Mouse (Mus musculus) liver, embryonic 15.5 days (tissue): Measurements from ENCODE around the gene Arhgef12. TPM values are rescaled to one million over a fixed set of nuclear protein-coding genes. Genes with fewer than 3 reads are reported as not detected.
"Not testable (repeated sequence)": the region's sequence is repeated elsewhere in the genome, so short reads cannot be mapped to it uniquely, and the experiment has no call there.

Source experiments
- ATAC-seq: fragments of 200-750 bp; cut with Nextera tagmentation; 2 replicates; pipeline ENCODE4 v1.8.0; 2017; ENCODE audit warnings: moderate number of reproducible peaks, mild to moderate bottlenecking, moderate library complexity; ENCODE audit not compliant: insufficient read depth
- H3K27ac ChIP-seq: fragments of 300-500 bp; sonication (generic); replicated peaks from 2 replicates; pipeline ENCODE4 v1.5.1; 2015; ENCODE audit warnings: mild to moderate bottlenecking, inconsistent platforms
- H3K27me3 ChIP-seq: fragments of 300-500 bp; sonication (generic); 2 replicates; pipeline ENCODE4 v1.6.1; 2015; ENCODE audit warnings: mild to moderate bottlenecking, inconsistent platforms
- H3K36me3 ChIP-seq: fragments of 300-500 bp; sonication (generic); replicated peaks from 2 replicates; pipeline ENCODE4 v1.6.1; 2015; ENCODE audit warnings: moderate library complexity, mild to moderate bottlenecking, inconsistent platforms
- H3K4me1 ChIP-seq: fragments of 300-500 bp; sonication (generic); replicated peaks from 2 replicates; pipeline ENCODE4 v1.6.1; 2015; ENCODE audit warnings: inconsistent platforms
- H3K4me2 ChIP-seq: fragments of 300-500 bp; sonication (generic); 2 replicates; pipeline ENCODE4 v1.6.1; 2015; ENCODE audit warnings: moderate library complexity, mild to moderate bottlenecking, inconsistent platforms
- H3K4me3 ChIP-seq: fragments of 300-500 bp; sonication (generic); replicated peaks from 2 replicates; pipeline ENCODE4 v1.5.1; 2015; ENCODE audit warnings: mild to moderate bottlenecking, inconsistent platforms
- H3K9ac ChIP-seq: fragments of 300-500 bp; sonication (generic); 2 replicates; pipeline ENCODE4 v1.6.1; 2015; ENCODE audit warnings: moderate library complexity, mild to moderate bottlenecking, inconsistent platforms
- H3K9me3 ChIP-seq: fragments of 300-500 bp; sonication (generic); replicated peaks from 2 replicates; pipeline ENCODE4 v1.6.1; 2016; ENCODE audit warnings: inconsistent platforms
- WGBS: fragments of 180-500 bp; shearing (Covaris S2); methylation state at CpG from one replicate; pipeline ENCODE4 v1.1.7; 2015; ENCODE audit warnings: mixed read lengths; ENCODE audit not compliant: insufficient replicate concordance; 5-methylcytosine and 5-hydroxymethylcytosine counted together
- polyA plus RNA-seq: library from polyadenylated mRNA; unstranded; fragments of >200 nt; fragmentation: Nextera tagmentation; extraction: Ambion mirVana; gene quantifications from 2 replicates; pipeline ENCODE4 v1.2.1, GENCODE M21; 2015

The Arhgef12 gene
- polyA plus RNA-seq, 1 experiment from 2014 or later: 6.1 TPM

- 86% methylated on average over 2 of the region's 2 CpGs for WGBS
- no peaks in the 10 kb centered on the region for H3K36me3 ChIP-seq
- ATAC-seq: no peak
- H3K4me1 ChIP-seq: peaks cover 19% of the 10 kb centered on the region
- no peak overlapping the region for H3K9ac ChIP-seq
- peaks cover 60% of the 10 kb centered on the region for H3K27me3 ChIP-seq
- H3K9me3 ChIP-seq: no peaks in the 10 kb centered on the region
- H3K27ac ChIP-seq: no peak overlapping the region
- no peak overlapping the region; the same call in 1 of the 2 replicates for H3K4me2 ChIP-seq
- H3K4me3 ChIP-seq: no peak overlapping the region
Measured at GRCm38 (mm10) chr9:43130684-43131083, 23.6 kb upstream of the Arhgef12 start.

GRCm38 (mm10) chr9:43127101-43127787 lies 20.2 kb upstream of the Arhgef12 start:
- ATAC-seq: no peak
- Histone ChIP-seq H3K9ac (no peak overlapping the region), H3K36me3 (no peaks in the 10 kb centered on the region), H3K4me1 (peaks cover 27% of the 10 kb centered on the region), H3K27ac (no peak overlapping the region), H3K4me3 (no peak overlapping the region), H3K27me3 (peaks cover 72% of the 10 kb centered on the region), H3K9me3 (no peaks in the 10 kb centered on the region), H3K4me2 (no peak overlapping the region)
- 51% methylated on average over 10 of the region's 10 CpGs for WGBS

- no peak for ATAC-seq
- peaks cover 87% of the 10 kb centered on the region for H3K27me3 ChIP-seq
- WGBS: 23% methylated on average over 1 of the region's 1 CpGs
Measured at GRCm38 (mm10) chr9:43122379-43122778, 15.3 kb upstream of the Arhgef12 start.

GRCm38 (mm10) chr9:43121948-43122347 lies 14.9 kb upstream of the Arhgef12 start:
- WGBS: 73% methylated on average over 2 of the region's 2 CpGs
- ATAC-seq: not testable (repeated sequence)

More at GRCm38 (mm10) chr9:43122379-43122778, 15.3 kb upstream of the Arhgef12 start:
- no peak overlapping the region for H3K4me2 ChIP-seq
- H3K9me3 ChIP-seq: no peaks in the 10 kb centered on the region
- H3K27ac ChIP-seq: no peak overlapping the region
- peaks cover 19% of the 10 kb centered on the region for H3K4me1 ChIP-seq
- no peaks in the 10 kb centered on the region for H3K36me3 ChIP-seq
- no peak overlapping the region for H3K4me3 ChIP-seq
- H3K9ac ChIP-seq: no peak overlapping the region

GRCm38 (mm10) chr9:43116997-43117336 lies 9.9 kb upstream of the Arhgef12 start:
- Histone ChIP-seq H3K4me3 (peak overlapping the region; percentile 70), H3K36me3 (no peaks in the 10 kb centered on the region), H3K4me1 (peaks cover 30% of the 10 kb centered on the region), H3K4me2 (peak overlapping the region; percentile 91), H3K9ac (peak overlapping the region; percentile 79; the same call in 1 of the 2 replicates), H3K27ac (peak overlapping the region; percentile 92), H3K9me3 (no peaks in the 10 kb centered on the region), H3K27me3 (peaks cover 88% of the 10 kb centered on the region)
- WGBS: 58% methylated on average over 6 of the region's 6 CpGs
- no peak for ATAC-seq

More at GRCm38 (mm10) chr9:43121948-43122347, 14.9 kb upstream of the Arhgef12 start:
- not testable (repeated sequence) for H3K4me3 ChIP-seq, H3K9me3 ChIP-seq, H3K36me3 ChIP-seq, H3K27ac ChIP-seq, H3K9ac ChIP-seq, H3K4me2 ChIP-seq
- peaks cover 87% of the 10 kb centered on the region for H3K27me3 ChIP-seq
- peaks cover 24% of the 10 kb centered on the region for H3K4me1 ChIP-seq

DNA sequence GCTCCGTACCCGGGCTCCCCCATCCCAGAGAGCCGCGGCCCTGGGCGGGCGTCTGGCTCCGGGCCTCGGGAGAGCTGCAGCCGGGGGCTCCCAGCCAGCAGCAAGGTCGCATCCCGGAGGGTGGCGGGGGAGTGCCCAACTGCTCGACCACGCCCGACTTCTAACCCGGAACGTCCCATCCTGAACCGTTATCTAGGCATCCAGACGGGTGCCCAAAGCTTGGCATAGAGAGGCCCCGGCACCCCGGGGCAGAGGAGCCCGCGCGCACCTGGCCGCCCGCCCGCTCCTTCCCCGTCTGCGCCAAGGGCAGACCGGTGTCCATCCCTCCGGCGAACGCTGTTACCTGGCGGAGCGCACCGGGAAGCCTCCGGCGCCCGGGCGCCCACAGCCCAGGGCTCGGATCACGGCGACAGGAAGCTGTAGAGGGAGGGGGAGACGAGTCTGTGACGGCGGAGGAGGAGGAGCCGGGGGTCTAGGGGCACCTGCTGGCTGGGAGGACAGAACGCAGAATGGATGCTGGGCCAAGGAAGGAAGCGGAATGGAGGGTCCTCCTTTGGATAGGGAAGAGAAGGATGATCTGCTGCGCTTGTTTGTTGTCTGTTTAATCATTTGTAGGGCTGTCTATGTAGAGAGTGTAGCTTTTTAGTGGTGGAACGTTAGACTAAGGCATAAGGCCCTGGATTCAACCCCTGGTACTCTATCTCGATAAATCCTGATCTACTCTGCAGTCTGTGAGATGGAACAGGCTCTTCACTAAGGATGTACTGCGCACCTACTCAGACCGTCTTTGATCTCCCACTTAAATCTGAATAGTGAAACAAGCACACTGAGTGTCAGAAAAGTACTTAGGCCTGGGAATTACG lies 9.3 kb upstream of the Arhgef12 start, which contains the start of gene Tmem136:
Gene Tmem136 (minus strand): TSS at position 437 of the 863 bp plus-strand sequence.
- peak within 1 kb of the TSS; percentile 70 for H3K4me3 ChIP-seq
- H3K27ac ChIP-seq: peak within 1 kb of the TSS; percentile 92
- peak within 1 kb of the TSS; percentile 91 for H3K4me2 ChIP-seq
- H3K27me3 ChIP-seq: peaks cover 90% of the 10 kb centered on the region
- peak within 1 kb of the TSS; percentile 79 for H3K9ac ChIP-seq
- H3K4me1 ChIP-seq: peaks cover 30% of the 10 kb centered on the region
- peak; percentile 99 for ATAC-seq
- WGBS: 5% methylated on average over 55 of the region's 55 CpGs
- no peaks in the 10 kb centered on the region for H3K9me3 ChIP-seq
- H3K36me3 ChIP-seq: no peaks in the 10 kb centered on the region

DNA sequence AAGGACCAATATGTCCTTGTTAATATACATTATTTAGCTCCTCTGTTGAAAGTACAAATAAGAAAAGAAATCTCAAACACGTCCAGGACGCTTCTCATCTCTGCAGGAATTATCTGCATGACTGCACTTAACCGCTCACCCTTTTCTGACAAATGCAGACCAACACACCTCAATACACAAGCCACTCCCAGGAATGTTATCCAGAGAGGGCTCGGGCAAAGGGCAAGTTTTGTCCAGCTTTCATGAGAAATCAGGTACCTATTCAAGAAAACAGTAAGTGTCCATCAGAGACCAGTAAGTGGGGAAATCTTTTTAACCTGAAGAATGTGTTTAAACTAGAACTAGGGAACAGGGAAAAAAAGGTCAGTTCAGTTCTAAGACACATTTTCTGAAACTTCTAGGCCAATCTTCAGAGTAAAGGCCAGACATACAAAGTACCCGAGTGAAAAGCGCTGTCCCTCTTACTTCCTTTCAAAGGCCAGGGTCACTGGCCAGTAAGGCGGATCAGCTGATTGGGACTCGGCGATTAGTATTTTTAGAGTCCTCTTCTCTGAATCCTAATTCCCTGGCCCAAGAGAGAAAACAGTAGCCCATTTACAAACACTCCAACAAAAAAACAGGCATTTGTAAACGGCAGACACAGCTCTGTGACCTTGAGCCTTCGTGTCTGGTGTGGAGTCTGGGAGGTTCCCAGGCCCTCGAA lies 8.5 kb upstream of the Arhgef12 start:
- no peaks in the 10 kb centered on the region for H3K36me3 ChIP-seq
- H3K4me2 ChIP-seq: peak overlapping the region; percentile 91
- H3K27ac ChIP-seq: peak overlapping the region; percentile 92
- ATAC-seq: peak; percentile 20; the same call in 1 of the 2 replicates
- peaks cover 30% of the 10 kb centered on the region for H3K4me1 ChIP-seq
- 33% methylated on average over 12 of the region's 12 CpGs for WGBS
- no peaks in the 10 kb centered on the region for H3K9me3 ChIP-seq
- peak overlapping the region; percentile 79 for H3K9ac ChIP-seq
- peaks cover 94% of the 10 kb centered on the region for H3K27me3 ChIP-seq
- H3K4me3 ChIP-seq: peak overlapping the region; percentile 70

DNA sequence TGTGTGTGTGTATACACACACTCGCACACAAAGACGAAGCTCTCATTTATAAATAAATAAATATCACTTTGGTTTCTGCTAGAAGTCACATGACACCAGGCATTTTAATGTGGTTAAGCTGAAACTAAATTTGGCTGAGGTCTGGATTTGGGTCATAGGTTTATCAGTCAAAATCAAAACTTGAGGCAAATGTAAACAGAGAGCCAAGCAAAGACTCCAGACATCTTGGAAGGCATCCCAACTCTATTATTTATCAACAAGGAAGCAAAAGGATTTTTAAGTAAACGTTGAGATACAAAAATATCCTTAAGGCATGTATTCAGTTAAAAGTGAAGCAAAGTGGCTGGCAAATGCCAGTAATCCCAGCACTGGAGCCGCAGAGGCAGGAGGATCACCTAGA lies 7.8 kb upstream of the Arhgef12 start:
- H3K9me3 ChIP-seq: no peaks in the 10 kb centered on the region
- peak overlapping the region; percentile 91; the same call in 1 of the 2 replicates for H3K4me2 ChIP-seq
- peaks cover 30% of the 10 kb centered on the region for H3K4me1 ChIP-seq
- no peaks in the 10 kb centered on the region for H3K36me3 ChIP-seq
- no peak overlapping the region for H3K9ac ChIP-seq
- WGBS: 77% methylated on average over 4 of the region's 4 CpGs
- peaks cover 95% of the 10 kb centered on the region for H3K27me3 ChIP-seq
- H3K27ac ChIP-seq: no peak overlapping the region
- no peak for ATAC-seq
- H3K4me3 ChIP-seq: no peak overlapping the region

GRCm38 (mm10) chr9:43110286-43110980 lies 3.4 kb upstream of the Arhgef12 start:
- no peak for ATAC-seq
- no peak overlapping the region for H3K4me2 ChIP-seq
- 62% methylated on average over 8 of the region's 8 CpGs for WGBS
- no peaks in the 10 kb centered on the region for H3K36me3 ChIP-seq
- H3K4me3 ChIP-seq: no peak overlapping the region
- H3K4me1 ChIP-seq: peaks cover 38% of the 10 kb centered on the region
- no peak overlapping the region for H3K9ac ChIP-seq
- no peaks in the 10 kb centered on the region for H3K9me3 ChIP-seq
- no peak overlapping the region for H3K27ac ChIP-seq
- H3K27me3 ChIP-seq: peaks cover 97% of the 10 kb centered on the region

GRCm38 (mm10) chr9:43109125-43109524 lies 2.1 kb upstream of the Arhgef12 start:
- Histone ChIP-seq H3K27ac (no peak overlapping the region), H3K27me3 (peaks cover 90% of the 10 kb centered on the region), H3K9ac (no peak overlapping the region), H3K4me2 (no peak overlapping the region), H3K4me1 (peaks cover 31% of the 10 kb centered on the region), H3K4me3 (no peak overlapping the region), H3K36me3 (no peaks in the 10 kb centered on the region), H3K9me3 (no peaks in the 10 kb centered on the region)
- ATAC-seq: no peak
- WGBS: 63% methylated on average over 7 of the region's 7 CpGs
